Mouse (Mus musculus) c-Kit-positive CD71-negative TER-119-negative erythroid progenitor cells, embryonic 14.5 days (primary cell): Measurements from ENCODE around the gene Pecam1.
"Not testable (repeated sequence)": the region's sequence is repeated elsewhere in the genome, so short reads cannot be mapped to it uniquely, and the experiment has no call there.

Experiments
- DNase-seq: peaks from one replicate; pipeline ENCODE4 v3.0.0-alpha.2; 2013; ENCODE audit warnings: low read depth

The Pecam1 gene

DNA sequence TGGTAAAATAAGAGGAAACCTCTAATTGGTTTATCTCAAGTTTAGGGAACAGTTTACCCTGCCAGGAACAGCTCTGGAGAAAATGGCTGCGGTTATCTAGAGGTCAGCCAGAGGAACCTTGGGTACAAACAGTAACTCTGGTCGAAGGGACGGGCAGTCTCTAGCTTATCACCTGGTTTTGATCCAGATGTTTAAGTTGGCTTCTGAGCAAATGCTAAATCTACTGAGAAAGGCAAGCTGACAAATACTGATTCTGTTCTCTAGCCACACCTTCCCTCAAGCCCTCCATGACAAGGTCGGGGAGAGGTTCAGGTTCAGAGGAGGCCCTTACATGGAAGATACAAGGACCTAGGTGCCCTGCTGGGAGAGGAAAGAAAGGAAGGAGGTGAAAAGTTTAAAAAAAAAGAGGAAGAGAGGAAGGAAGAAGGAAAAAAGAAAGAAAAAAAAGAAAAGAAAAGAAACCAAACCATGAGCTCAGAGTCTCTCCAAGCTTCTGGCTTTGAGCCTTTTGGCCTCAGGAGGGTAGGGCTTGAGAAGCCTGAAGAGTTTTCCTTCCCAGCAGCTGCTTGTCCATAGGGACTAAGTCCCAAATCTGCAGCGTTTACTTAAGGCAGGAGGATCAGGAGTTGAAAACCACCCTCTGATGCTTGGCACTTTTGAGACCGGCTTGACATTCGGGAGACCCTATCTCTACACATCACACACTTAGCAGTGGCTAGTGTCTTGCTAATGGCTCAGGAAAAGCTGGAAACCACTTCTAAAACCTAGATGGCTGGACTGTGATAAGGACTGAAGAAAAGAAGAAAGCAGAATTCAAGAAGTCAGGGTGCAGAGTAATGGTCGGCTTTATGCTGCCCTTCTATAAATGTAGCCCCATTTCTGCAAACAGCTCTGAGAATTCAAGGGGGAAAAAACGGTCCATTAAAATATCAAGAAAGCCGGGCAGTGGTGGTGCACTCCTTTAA, 21.7 kb downstream of the Pecam1 start:
- no peak for DNase-seq

- DNase-seq: no peak
Measured at GRCm38 (mm10) chr11:106727967-106728366, 22.5 kb downstream of the Pecam1 start.

DNA sequence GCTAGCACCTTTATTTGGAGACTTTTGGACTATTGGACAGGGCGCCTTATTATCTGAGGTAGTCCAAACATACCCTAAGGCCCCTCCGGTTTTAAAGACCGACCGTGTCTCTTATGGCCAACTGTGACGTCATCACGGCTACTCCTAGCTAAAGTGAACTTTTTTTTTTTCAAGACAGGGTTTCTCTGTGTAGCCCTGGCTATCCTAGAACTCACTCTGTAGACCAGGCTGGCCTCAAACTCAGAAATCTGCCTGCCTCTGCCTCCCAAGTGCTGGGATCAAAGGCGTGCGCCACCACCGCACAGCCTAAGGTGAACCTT, 25.6 kb downstream of the Pecam1 start:
- DNase-seq: not testable (repeated sequence)

- no peak for DNase-seq
Measured at GRCm38 (mm10) chr11:106724176-106724915, 26.1 kb downstream of the Pecam1 start.

- DNase-seq: no peak
Measured at GRCm38 (mm10) chr11:106723611-106724125, 26.8 kb downstream of the Pecam1 start.

DNA sequence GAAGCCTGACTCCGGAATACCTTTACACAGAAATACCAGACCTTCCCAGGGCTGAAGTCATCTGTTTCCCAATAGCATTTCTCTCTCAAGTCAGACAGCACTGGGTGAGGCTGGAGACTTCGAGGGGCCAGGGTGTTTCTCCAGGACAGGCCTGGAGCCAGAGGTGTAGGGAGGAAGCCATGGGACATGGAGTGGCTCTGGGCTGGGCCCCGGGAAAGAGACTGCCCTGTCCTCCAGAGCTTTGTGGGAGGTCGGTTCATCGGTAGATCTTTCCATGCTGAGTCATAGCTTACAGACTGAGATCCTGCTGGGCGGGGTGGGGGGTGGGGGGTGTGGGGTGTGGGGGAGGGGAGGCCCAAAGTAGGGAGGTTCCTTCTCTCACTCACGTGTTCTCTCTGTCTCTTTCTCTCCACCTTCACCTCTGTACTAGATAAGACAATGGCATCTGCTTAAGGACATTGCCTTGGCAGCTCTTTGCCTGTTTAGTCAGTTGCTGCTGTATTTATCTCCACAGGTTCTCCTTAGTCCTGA, 27.5 kb downstream of the Pecam1 start:
- DNase-seq: no peak

DNA sequence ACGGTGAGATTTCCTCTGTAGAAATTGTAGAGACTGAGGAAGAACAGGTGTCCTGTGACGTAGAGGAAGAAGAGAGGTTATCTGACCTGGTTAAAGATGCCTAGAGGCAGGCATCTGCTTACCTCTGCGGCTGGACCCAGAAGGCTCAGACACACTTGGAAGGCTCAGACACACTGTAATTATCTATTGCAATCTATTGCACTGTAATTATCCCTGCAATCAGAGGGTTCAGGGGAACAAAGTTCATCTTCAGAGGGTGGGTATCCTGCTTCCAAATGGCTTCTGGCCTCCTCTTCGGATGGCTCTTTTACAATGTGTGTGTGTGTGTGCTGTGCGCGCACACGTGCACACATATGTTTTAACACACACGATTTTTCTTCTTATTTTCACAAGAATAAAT, 30.0 kb downstream of the Pecam1 start:
- no peak for DNase-seq

GRCm38 (mm10) chr11:106716568-106716967, 33.9 kb downstream of the Pecam1 start:
- no peak for DNase-seq

DNA sequence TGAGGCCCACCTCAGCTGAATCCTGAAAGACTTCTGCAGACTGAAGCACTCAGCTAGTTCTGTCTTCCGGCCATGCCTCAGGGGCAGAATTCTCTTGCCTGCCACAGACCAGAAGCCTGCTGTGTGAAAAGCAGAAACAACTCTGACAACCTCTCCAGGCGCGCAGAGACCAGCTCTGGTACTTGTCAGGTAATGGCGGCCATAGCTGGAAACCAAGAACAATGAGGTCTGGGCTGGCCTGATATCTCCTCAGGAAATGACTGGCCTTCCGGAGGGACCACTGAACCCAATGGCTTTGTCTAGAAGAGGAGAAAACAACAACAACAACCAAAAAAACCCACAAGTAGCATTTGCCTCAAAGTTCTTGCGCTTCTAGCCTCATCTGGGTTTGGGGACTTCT, 35.4 kb downstream of the Pecam1 start:
- DNase-seq: no peak

DNA sequence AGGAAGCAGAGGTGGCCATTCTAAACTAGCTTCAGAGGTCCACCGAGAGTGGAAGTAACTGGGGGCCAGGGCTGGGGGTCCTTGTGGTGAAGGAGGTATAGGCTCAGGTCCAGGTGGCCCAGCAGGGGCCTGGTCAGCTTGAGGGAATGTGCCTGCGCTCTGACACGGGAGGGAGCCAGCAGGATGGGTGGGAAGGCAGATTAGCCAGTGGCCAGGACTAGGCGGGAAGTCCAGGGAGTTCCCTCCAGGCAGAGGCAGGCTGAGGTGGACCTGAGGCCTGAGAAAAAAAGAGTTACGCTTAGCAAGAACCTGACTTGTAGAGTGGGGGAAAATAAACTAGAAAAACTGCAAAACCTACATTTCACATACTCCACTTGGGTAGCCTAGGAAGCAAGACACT, 39.6 kb downstream of the Pecam1 start:
- no peak for DNase-seq

DNA sequence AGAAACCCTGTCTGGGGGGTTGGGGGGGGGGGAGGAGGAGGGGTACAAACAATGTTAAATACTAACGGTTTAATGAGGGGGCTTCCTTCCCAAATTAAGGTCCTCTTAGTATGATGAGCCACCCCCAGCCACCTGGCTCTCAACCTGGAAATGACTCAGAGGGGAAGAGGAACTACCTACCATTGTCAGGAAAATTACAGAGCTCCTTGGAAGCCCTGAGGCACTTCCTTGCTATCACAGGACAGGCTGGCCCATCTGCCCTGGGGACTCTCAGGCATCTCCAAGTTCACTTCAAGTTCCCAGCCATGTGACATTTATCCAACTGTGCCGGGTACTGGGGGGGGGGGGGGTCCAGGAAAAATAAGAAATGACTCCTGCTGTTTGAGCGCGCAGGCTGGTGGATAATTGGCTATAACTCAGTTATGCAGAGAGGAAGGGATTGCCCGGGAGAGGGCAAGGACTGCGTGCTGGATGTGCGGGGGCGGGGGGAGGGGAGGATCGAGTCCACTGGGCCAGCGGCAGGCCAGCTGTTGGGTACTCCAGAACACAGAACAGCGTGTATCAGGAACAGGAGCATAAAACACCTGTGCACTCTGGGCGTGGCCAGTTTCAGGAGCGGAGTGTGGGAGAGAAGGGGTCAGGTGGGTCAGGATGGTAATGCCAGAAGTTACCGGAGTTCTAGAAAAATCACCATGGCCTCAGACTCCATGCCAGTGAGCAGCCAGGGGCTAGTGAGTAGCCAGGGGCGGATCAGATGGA, 41.0 kb downstream of the Pecam1 start:
- no peak for DNase-seq

- DNase-seq: no peak
Measured at GRCm38 (mm10) chr11:106707866-106708265, 42.6 kb downstream of the Pecam1 start.

DNA sequence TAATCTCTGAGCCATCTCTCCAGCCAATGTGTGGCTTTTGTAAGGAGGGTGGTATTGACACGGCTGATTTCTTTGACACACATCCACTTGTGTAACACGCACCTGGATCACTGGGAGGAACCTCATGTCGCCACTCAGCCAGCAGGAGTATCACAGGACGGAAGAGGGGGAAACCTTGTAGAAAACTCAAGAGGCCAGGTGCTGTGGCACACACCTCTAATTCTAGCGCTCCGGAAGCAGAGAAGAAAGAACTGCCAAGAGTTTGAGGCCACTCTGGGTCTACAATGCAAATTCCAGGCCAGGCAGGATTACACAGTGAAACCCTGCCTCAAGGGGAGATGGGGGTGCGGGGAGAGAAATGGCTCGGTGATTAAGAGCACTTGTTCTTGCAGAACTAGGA, 43.3 kb downstream of the Pecam1 start:
- DNase-seq: no peak

- DNase-seq: no peak
Measured at GRCm38 (mm10) chr11:106706212-106706611, 44.2 kb downstream of the Pecam1 start.

DNA sequence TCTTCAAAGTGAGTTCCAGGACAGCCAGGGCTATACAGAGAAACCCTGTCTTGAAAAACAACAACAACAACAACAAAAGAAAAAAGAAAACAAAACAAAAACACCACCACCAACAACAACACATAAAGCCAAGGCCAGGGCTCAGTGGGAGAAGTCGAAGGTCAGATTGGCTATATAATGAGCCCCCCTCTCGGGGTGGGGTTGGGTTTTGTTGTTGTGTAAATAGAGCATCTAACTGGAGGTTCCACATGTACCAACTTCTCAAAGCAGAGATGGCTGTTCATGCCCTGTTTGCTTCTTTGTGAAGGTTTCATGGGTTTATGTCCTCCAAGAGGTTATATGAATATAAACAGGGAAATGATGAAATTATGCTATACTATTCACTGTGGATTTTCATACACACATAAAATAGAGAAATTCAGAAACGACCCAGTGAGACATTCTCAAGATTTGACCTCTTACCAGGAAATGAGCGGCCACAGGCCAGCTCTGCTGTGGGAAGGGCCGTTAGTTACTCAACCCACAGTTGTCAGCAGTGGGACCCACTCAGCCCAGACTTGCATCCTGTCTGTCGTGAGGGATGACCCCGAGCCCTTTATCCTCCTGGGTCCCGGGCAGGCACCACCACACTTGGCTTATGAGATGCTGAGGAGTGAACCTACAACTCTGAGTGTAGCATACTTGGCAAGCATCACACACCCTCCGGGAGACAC, 45.9 kb downstream of the Pecam1 start:
- DNase-seq: no peak

GRCm38 (mm10) chr11:106703931-106704330, 46.5 kb downstream of the Pecam1 start:
- no peak for DNase-seq

GRCm38 (mm10) chr11:106702584-106702983, 47.8 kb downstream of the Pecam1 start:
- DNase-seq: no peak

DNA sequence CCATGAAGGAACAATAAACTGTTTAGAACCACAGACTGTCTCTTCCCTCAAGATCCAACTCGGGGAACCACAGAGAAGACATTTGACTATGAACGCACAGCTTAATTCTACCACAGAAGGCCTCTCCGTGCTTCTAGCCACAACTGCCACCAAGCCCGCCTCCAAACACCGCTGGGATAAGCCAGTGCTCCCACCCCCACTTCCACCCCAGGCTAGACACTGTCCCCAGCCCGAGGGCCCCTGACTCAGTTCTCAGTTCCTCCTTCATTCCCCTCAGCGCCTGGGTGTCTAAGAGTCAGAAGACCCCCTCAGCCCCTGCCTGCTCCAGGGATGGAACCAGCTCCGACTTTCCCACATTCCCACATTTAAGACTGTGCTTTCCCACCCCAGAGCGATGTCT, 48.8 kb downstream of the Pecam1 start:
- DNase-seq: no peak

DNA sequence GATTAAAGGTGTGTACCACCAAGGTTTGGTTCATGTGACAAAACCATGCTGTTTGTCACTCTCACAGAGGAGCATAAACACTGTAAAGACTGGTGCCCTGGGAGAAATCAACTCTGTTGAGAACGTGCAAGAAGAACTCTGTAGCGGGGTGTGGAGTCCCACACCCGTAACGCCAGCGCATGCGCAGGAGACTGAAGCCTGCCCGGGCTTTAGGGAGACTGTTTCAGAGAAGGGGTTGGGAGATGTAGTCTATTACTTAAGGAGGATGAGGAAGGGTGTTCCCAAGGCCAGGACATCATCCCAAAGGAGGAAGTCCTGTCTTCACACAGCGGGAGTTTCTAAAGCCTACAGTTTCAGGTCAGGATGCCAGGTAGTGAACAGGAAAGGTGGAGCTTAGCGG, 51.3 kb downstream of the Pecam1 start:
- DNase-seq: no peak

- no peak for DNase-seq
Measured at GRCm38 (mm10) chr11:106698289-106698688, 52.1 kb downstream of the Pecam1 start.

GRCm38 (mm10) chr11:106695917-106696316, 54.5 kb downstream of the Pecam1 start:
- DNase-seq: no peak
